Mouse (Mus musculus): ENCODE data around the gene Dgkq.
"Not testable (repeated sequence)": the region's sequence is repeated elsewhere in the genome, so short reads cannot be mapped to it uniquely, and the experiment has no call there.

The Dgkq gene

DNA sequence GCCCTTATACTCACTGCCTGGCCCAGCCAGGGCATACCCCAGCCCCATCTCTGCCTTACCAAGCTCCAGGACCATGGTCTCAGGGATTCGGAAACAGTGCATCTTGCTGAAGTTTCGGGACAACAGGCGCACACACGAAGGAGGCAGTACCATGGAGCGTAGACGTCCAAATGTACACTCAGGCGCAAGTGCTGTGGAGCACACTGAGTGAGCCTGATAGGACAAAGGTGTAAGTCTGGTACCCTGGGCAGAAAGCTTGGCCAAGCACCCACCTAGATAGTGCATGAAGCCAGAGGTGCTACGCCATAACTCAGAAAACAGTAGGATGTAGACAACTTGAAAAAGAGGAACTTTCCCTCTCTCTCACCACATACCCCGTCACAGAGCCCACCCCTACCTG lies 14.1 kb downstream of the Dgkq start:
- no peak for DNase-seq (ENCODE audit: low spot score in 2 of 2)

DNA sequence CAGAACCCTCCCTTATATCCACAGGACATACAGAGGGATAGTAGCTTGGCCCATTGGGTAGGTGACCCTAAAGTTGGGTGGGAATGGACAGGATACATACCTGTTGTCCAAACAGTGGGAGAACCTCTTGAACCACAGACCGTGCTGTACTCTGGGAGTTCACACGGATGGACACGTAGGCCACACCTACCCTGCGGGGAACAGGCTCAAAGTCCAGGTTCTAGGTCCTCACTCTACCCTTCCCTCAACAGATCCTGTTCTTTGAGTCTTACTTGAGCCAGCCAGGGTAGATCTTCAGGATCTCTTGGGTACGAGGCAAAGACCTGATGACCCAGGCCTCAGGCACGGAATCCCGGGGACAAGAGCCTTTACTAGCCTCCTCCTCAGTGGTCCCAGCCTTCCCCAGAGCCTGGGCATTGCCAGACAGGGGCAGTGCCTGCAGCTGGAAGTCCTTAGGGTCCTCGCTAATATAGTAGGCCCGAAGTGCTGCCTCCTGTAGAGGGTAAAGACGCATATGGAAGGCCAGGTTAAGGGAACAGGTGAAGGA lies 15.0 kb downstream of the Dgkq start:
- DNase-seq (ENCODE audit: low spot score in 2 of 2) = no peak

DNA sequence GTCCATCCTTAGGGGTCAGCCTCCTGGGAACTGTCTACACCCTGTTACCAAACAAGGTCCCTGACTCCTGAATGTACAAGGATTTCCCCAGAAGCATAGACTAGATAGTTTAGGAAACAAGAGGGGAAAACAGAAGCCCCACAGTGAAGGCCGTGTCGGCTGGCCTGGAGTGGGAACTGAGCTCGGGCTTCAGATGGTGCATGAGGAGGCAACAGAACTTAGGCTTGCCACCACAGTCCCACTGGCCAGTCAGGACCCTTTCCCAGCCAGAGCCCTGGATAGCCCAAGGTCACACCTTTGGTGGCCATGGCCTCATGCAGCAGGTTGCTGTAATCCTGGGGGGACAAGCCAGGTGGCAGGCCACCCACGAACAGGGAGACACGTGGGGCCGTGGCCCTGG lies 16.1 kb downstream of the Dgkq start:
- DNase-seq (ENCODE audit: low spot score in 2 of 2) = no peak

DNA sequence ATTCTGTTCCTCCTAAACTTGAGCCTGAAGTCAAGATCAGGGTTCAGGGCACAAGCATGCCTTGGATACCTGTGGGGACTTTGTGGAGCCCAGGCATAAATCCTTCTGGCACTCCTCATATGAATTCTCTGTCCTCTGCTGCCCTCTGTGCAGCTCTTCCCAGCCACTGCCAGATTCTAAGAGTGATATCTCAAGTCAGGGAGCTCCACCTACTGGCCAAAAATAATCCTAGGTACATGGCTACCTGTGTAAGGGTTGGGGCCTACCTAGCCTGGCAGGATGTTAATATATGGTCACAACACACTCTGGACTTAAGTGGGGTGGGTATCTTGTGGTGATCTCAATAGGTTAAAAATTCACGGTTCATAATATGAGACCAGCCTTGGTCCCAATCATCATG lies 17.6 kb downstream of the Dgkq start:
- peak in 1 of 2 experiments; percentile 48 for DNase-seq (ENCODE audit: low spot score in 2 of 2)

DNA sequence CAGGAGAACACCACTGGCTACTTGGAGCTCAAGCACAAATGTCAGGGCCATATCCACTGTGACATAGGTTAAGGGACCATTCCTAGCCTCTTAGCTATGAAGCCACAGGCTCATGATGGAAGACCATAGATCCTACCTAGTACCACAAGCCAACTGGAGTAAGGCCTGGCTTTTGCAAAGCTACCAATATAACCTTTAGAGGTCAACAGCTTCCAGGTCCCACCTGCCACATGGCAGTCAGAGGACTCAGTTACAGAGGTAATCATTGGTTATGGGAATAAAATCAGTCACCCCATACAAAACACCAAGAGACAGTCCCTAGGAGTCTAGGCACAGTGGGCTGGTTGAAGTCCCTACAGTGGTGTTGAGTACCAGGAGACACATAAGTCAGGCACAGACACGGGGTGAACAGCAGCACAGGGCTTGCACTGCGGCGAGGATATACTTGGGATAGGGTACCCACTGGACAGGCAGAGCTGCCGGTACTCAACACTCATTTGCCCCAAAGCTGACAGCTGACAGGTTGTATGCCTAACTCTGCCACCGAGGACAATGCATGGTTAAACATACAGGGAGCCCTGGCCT lies 18.2 kb downstream of the Dgkq start:
- DNase-seq (ENCODE audit: low spot score in 2 of 2) = no peak

DNA sequence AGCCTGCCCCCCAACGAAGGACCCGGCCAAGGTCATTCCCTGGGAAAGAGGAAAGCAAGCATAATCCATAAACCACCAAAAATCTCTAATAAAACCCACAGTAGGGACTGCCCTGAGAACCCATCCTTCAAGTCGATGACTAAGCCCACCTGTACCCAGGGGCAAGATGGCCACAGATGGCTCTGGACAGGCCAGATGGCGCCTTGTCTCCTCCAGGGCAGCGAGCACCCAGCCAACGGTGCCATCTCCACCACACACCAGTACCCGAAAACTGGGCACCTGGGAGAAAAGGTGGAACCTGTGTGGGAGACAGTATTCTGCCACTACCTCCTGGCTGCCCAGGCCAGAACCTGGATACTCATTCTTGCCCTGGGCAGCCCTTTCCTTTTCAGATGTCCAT lies 19.1 kb downstream of the Dgkq start:
- DNase-seq (ENCODE audit: low spot score in 2 of 2) = no peak

DNA sequence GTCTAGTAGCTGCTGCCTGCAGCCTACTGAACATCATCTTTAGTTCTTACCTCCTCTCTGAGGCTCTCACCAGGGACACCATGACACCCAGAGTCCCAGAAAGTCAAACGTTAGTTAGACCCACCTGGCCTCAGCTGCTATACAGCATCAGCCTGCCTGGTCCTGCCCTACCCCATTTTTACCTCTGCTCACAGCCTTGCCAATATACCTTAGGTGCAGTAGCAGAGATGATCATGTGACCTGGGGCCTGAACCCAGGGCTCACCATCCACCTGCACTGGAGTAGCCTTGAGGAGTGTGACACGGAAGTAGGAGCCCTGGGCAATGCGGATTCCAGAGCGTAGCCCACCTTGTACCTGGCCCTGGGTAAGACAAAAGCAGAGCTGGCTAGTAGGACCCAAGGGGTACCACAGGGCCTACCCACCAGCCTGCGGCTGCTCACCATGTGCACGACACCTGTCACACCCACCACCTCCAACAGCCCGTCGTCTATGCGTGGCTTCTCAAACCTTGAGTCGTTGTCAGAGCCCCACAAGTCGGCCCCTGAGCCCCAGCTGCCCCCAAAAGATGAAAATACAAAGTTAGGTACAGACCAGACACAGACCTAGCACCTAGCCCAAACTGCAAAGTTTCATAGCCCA lies 20.4 kb downstream of the Dgkq start:
- DNase-seq (ENCODE audit: low spot score in 2 of 2) = no peak

- DNase-seq (ENCODE audit: low spot score in 2 of 2) = no peak
Observed at GRCm38 (mm10) chr5:108647820-108648465, 21.5 kb downstream of the Dgkq start.

GRCm38 (mm10) chr5:108647311-108647710 lies 22.2 kb downstream of the Dgkq start:
- no peak for DNase-seq (ENCODE audit: low spot score in 2 of 2)

DNA sequence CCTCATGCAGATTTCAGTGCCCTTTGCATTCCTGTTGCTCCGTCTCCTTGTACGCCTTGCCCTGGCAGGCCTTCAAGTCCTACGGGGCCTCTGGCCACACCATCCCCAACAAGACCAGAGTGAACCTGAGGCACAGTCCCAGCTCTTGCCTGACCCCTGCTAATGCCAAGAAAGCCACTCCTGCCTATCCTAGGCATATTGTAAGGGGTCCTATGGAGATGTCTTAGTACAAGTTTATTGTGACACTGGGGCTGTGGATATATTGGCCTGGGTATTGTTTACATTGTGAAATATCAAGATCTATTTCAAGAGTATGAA lies 23.2 kb downstream of the Dgkq start:
- no peak for DNase-seq (ENCODE audit: low spot score in 2 of 2)

GRCm38 (mm10) chr5:108645651-108646342 lies 23.7 kb downstream of the Dgkq start:
- no peak for DNase-seq (ENCODE audit: low spot score in 2 of 2)

DNA sequence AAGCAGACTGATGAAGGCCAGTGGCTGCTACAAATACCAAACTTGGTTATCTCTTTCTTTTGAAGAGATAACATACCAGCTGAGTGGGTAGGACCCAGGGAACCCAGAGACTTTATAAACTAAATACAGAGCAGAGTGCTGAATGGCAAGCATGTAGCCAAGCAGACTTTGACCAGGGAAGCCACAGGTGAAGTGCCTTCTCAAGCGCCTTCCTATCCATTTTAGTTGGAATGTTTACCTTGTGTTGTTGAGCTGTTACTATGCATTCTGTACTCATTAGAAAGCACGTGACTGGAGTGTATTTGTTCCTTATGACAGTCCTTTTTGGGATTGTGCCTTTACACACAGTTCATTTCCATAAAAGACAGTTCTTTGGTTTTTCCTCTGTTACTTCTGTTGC lies 25.8 kb downstream of the Dgkq start:
- no peak for DNase-seq (ENCODE audit: low spot score in 2 of 2)

DNA sequence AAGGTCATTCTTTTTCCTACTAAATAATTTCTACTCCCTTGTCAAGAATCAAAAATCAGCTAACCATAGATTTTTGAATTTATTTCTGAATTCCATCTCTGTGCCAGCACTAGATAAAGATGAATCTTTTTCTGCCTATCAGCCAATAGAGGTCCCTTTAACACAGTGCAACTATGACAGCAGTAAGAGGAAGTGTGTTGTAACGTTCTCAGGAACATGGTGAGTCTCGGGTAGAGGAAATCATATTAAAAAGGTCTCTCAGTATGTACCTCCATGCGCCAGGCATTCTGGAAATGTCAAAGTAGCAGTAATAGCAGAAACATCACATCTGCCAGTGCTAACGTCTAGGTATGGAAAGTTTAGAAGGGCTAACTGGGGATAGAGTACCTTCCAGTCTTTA lies 33.3 kb downstream of the Dgkq start:
- no peak for DNase-seq (ENCODE audit: low spot score in 2 of 2)

GRCm38 (mm10) chr5:108634088-108634487 lies 35.4 kb downstream of the Dgkq start:
- not testable (repeated sequence) for DNase-seq (ENCODE audit: low spot score in 2 of 2)

GRCm38 (mm10) chr5:108633676-108634075 lies 35.8 kb downstream of the Dgkq start:
- DNase-seq (ENCODE audit: low spot score in 2 of 2) = no peak

DNA sequence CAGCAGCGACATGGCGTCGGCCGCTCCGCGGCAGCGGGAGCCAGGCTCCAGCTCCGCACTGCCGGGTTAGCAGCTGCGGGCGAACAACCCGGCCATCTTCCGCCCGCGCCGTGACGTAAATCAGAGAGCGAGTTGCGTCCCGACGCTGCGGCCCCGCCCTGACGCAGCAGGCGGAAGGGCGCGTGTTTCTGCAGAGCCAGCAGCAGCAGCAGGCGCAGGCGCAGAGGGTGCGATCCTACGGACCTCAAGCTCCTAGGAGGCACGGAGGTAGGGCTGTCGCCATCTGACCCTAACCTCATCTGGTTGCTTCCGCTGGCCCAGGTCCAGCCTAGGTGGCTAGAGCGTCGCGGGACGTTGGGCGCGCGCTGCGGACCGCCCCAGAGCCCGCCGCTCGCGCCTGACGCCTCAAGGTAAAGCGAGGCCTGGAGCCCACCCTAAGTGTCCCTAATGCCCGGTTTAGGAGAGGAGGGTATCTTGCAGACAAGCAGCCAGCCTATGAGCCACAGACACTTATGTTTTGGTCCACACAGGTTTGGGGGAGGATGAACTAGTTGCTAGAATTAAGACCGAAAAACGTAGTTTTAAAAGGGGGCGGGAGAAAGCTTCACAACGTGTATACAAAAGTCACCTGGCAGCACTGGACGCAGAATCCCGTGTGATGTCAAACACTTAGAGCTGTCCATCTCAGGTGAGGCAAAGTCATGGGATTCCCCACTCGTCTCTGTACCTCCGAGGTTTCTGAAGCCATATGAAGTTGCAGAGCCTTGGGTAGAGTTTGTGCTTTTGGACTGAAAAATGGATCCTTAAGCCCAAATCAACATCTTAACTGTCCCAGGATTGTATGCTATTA lies 39.6 kb downstream of the Dgkq start, which contains the start of the genes Gak and Tmem175:
Gak (minus strand) TSS at position 122 of the 850 bp plus-strand sequence.
Tmem175 (plus strand) TSS at position 137 of the 850 bp plus-strand sequence.
- DNase-seq (ENCODE audit: low spot score in 2 of 2) = peak; percentile 83 to 87

- peak in 1 of 2 experiments; percentile 7 for DNase-seq (ENCODE audit: low spot score in 2 of 2)
Observed at GRCm38 (mm10) chr5:108628891-108629633, 40.4 kb downstream of the Dgkq start.

DNA sequence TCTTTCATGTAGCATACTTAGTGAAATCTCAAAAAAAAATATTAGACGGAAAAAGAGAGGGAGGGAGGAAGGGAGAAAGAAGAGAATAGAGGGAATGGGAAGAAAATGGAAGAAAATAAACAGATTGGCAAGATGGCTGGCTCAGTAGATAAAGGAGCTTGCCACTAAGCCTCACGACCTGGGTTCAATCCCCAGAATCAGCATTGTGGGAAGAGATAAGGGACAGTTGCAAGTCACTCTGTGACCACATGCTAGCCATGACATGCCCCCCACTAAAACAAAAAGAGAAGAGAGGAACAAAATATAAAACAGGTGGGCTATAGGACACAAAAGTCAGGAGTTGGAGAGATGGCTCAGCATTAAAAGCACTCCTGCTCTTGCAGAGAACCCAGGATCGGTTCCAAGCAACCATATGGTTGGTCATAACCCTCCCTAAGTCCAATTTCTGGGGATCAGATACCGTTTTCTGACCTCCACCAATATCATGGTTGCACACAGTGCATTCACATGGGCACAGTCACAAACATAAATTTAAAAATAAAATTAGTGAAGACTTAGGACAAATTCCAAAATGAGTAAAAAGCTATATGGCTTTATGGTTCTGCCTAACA lies 43.3 kb downstream of the Dgkq start:
- no peak for DNase-seq (ENCODE audit: low spot score in 2 of 2)

DNA sequence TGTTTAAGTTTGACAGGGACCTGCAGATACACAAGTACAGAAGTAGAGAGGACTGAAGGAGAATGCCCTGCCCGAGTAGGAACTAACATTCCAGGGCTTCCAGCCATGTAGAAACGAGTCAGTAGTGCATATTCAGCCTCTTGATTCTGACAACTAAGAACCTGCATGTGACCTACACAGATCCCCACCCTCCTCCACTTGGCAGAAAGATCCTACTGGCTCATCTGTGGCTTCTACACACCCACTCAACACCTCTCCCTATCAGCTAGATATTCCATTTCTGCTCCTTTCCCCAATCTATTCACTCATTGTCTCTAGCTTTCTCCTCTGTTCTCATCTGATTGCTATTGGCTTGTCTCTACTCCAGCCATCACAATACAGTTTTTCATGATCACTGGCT lies 47.6 kb downstream of the Dgkq start:
- no peak for DNase-seq (ENCODE audit: low spot score in 2 of 2)

DNA sequence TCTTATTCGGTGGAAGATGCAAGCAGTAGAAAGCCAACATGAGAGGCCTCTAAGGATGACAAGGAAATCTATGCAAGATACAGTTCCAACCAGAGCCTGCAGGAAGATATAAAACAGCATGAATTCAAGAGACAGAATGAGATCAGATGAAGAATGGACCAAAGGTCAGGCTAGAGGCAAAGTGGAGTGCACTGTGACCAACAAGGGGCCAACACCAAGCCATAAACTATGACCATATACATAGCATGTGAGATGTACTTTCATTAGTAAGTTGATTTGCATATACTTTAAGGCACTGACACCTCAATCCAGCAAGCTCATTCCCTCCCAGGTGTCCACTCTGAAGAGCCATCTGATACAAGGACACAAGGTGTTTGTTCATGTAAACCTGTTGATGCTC lies 59.0 kb downstream of the Dgkq start:
- no peak for DNase-seq (ENCODE audit: low spot score in 2 of 2)

All from spleen, postnatal 14 days (tissue).